Mouse (Mus musculus): ENCODE results near the gene Kif2a.
"Not testable (repeated sequence)": the region's sequence is repeated elsewhere in the genome, so short reads cannot be mapped to it uniquely, and the experiment has no call there.

Kif2a gene

GRCm38 (mm10) chr13:107022266-107023171 lies 593 bp upstream of the Kif2a start:
- DNase-seq (ENCODE audit: low read depth, low spot score) = peak; percentile 73

DNA sequence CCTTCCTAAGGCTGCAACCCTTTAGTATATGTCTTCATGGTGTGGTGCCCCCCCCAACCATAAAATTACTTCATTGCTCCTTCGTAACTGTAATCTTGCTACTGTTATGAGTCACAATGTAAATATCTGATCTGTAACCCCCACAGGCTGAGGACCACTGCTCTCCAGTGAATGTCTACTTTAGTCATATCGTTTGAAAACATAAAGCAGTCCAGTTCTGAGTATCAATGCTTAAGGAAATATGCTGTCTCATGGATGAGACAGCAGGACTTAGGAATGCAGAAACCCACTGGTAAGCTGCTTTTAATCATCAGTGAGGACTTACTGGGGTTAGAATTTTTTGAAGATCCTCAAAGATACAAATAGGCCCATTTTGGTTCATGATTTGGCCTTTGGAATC lies 2.5 kb downstream of the Kif2a start:
- no peak for DNase-seq (ENCODE audit: low read depth, low spot score)

- DNase-seq (ENCODE audit: low read depth, low spot score) = no peak
Observed at GRCm38 (mm10) chr13:107013926-107014325, 8.0 kb downstream of the Kif2a start.

DNA sequence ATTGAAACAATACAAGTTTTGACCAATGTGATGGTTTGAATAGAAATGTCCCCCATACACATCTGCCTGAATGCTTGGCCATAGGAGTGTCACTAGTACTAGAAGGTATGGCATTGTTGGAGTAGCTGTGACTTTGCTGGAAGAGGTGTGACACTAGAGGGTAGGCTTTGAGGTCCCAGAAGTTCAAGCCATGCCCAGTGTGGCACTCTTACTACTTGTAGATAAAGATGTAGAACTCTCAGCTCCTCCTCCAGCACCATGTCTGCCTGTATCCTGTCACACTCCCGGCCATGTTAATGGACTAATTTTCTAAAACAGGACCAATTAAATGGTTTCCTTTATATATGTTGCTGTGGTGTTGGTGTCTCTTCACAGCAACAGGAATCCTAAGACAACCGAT lies 10.3 kb downstream of the Kif2a start:
- DNase-seq (ENCODE audit: low read depth, low spot score) = no peak

GRCm38 (mm10) chr13:107008174-107008573 lies 13.8 kb downstream of the Kif2a start:
- DNase-seq (ENCODE audit: low read depth, low spot score) = no peak

GRCm38 (mm10) chr13:107003211-107003610 lies 18.7 kb downstream of the Kif2a start:
- DNase-seq (ENCODE audit: low read depth, low spot score) = no peak

GRCm38 (mm10) chr13:106998671-106999070 lies 23.3 kb downstream of the Kif2a start:
- no peak for DNase-seq (ENCODE audit: low read depth, low spot score)

- no peak for DNase-seq (ENCODE audit: low read depth, low spot score)
Observed at GRCm38 (mm10) chr13:106998026-106998425, 23.9 kb downstream of the Kif2a start.

DNA sequence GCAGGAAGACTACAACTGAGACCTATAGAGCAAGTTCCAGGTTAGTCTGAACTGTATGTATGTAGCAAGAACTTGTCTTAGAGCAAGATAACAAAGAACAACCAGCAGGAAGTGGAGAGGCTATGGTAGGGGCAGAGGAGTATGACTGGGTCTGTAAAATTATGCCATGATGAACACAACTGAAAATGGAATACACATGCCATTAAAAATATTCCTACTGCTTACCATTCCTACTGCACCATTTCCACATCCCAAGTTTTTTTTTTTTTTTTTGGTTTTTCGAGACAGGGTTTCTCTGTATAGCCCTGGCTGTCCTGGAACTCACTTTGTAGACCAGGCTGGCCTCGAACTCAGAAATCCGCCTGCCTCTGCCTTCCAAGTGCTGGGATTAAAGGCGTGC lies 24.4 kb downstream of the Kif2a start:
- DNase-seq (ENCODE audit: low read depth, low spot score) = not testable (repeated sequence)

- no peak for DNase-seq (ENCODE audit: low read depth, low spot score)
Observed at GRCm38 (mm10) chr13:106996891-106997290, 25.0 kb downstream of the Kif2a start.

DNA sequence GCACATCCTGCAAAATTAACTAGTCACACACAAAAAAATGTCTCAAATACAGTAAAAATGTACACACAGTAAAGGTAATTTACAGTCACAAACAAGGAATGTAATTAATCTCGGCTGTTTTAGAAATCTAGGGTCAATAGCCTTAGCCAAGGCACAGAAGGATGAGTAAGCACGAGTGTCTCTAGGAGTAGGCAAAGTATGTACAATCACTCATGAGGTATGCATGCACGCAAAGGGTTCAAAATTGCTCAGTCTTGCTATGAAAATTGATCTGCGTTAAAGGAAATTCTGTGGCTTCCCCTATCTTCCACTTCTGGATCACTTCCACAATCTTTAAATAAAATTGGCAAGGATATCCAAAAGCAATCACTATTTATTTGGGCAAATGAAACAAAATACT lies 60.4 kb downstream of the Kif2a start:
- DNase-seq (ENCODE audit: low read depth, low spot score) = no peak

- no peak for DNase-seq (ENCODE audit: low read depth, low spot score)
Observed at GRCm38 (mm10) chr13:106960557-106960956, 61.4 kb downstream of the Kif2a start.

DNA sequence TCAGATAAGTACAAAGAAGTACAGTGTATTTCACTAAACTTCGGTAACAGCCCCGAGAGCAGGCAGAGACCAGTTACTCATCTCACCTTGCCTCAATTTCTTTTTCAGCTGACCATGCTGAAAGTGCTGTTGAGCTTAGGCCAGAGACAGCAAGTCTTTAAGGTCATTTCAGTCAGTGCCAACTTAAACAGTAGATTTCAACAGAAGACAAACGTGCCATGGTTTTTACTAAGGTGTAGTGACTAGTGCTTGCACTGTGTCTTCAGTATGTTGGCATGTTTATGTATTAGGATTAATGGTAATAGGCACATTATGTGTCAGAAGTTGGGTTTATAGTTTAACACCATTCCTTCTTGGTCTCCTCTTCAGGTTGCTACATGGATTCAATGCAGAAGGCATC lies 63.6 kb downstream of the Kif2a start:
- no peak for DNase-seq (ENCODE audit: low read depth, low spot score)

DNA sequence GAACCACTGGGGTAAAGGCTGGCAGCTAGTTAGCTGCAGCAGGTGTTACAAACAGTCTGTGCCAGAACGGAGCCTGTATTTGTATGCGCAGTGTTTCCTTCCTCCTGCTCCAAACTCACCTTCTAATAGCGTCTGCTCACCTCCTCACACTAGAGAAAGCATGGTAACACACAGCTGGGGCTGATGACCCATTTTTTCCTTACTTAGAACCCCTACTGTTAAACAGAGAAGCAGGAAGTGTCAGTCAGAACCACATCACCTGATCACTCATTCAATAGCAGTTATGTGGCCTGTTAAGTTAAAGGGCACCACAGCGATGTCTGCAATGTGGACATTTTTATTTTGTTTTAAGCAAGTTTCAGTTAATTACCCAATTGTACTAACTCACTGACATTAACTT lies 64.4 kb downstream of the Kif2a start:
- DNase-seq (ENCODE audit: low read depth, low spot score) = no peak

GRCm38 (mm10) chr13:106954880-106955279 lies 67.0 kb downstream of the Kif2a start:
- no peak for DNase-seq (ENCODE audit: low read depth, low spot score)

- no peak for DNase-seq (ENCODE audit: low read depth, low spot score)
Observed at GRCm38 (mm10) chr13:106947583-106947982, 74.3 kb downstream of the Kif2a start.

- peak; percentile 91 for DNase-seq (ENCODE audit: low read depth, low spot score)
Observed at GRCm38 (mm10) chr13:106946594-106947540, 75.1 kb downstream of the Kif2a start, which contains the start of gene Dimt1. TSS of gene Dimt1 (plus strand) at chr13:106947127.

DNA sequence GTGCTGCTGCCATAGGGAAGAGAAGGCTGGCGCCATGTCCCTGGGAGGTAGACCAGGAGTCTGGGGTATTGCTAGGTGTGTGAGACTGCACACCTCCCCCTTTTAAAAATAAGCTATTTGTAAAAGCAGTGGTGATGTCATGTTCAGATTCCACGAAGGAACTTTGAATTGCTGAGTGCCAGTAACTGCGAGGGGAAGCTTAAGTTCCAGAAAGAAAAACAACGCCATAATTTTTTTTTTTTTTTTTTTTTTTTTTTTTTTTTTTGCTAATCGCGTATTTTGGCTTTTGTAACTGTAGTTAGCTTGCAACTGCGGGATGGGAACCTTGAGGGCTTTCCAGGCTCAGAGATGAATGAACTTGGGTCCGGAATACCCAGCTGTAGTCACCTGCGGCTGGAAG lies 76.4 kb downstream of the Kif2a start:
- DNase-seq (ENCODE audit: low read depth, low spot score) = no peak

GRCm38 (mm10) chr13:106942721-106943120 lies 79.2 kb downstream of the Kif2a start:
- DNase-seq (ENCODE audit: low read depth, low spot score) = no peak

DNA sequence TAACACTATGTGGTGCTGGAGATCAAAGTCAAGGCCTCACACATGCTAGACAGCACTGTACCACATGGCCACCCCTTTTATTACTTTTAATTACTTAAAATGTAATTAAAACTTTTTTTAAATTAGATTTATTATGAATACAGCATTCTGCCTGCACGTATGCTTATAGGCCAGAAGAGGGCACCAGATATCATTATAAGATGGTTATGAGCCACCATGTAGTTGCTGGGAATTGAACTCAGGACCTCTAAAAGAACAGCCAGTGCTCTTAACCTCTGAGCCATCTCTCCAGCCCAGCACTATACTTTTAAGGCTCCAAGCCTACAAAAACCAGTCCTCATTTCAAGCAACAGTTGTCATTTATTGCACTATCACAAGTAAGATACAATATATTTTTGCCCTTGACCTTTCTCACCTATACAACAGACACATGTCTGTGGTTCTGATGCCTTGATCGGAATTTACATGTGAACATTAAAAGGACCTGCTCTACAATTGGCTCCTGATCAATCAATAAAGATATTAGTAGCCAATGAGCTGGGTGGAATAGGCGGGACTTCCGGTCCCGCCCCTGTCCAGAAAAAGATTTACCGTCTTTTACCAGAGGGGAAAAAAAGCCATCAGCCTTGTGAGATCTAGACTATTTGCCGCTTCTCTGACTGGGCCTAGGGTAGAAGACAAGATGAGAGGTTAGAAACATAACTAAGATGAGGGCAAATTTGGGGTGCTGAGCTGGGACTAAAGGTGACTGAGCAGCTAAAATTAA lies 80.5 kb downstream of the Kif2a start:
- DNase-seq (ENCODE audit: low read depth, low spot score) = peak; percentile 62

DNA sequence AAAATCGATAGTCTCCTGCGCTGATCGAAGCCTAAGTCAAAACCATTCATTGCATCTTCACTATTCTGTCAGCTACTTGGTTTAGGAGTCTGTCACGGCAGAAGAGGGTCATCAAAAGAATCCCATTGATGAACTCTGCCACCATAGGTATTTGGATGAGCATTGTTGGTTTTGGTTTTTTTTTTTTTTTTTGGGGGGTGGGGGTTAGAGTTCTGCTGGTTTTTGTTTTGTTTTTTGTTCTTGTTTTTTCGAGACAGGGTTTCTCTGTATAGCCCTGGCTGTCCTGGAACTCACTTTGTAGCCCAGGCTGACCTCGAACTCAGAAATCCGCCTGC lies 84.8 kb downstream of the Kif2a start:
- DNase-seq (ENCODE audit: low read depth, low spot score) = no peak
